Mouse (Mus musculus) neural tube, embryonic 12.5 days (tissue): Measurements from ENCODE around the gene Zbtb39. TPM values are rescaled to one million over a fixed set of nuclear protein-coding genes. Genes with fewer than 3 reads are reported as not detected.
"Not testable (repeated sequence)": the region's sequence is repeated elsewhere in the genome, so short reads cannot be mapped to it uniquely, and the experiment has no call there.

Experiments used
- ATAC-seq: fragments of 200-750 bp; cut with Nextera tagmentation; 2 replicates; pipeline ENCODE4 v1.8.0; 2017; ENCODE audit warnings: low read depth, mild to moderate bottlenecking, moderate TSS enrichment, moderate library complexity; ENCODE audit not compliant: low FRiP score
- H3K27ac ChIP-seq: fragments of 300-500 bp; sonication (generic); 2 replicates; pipeline ENCODE4 v1.5.1; 2016
- H3K27me3 ChIP-seq: fragments of 300-500 bp; sonication (generic); replicated peaks from 2 replicates; pipeline ENCODE4 v1.6.1; 2016; ENCODE audit warnings: mild to moderate bottlenecking
- H3K36me3 ChIP-seq: fragments of 300-500 bp; sonication (generic); 2 replicates; pipeline ENCODE4 v1.6.1; 2016; ENCODE audit warnings: mild to moderate bottlenecking
- H3K4me1 ChIP-seq: fragments of 300-500 bp; sonication (generic); 2 replicates; pipeline ENCODE4 v1.6.1; 2016
- H3K4me2 ChIP-seq: fragments of 300-500 bp; sonication (generic); replicated peaks from 2 replicates; pipeline ENCODE4 v1.6.1; 2016; ENCODE audit warnings: mild to moderate bottlenecking
- H3K4me3 ChIP-seq: fragments of 300-500 bp; sonication (generic); 2 replicates; pipeline ENCODE4 v1.5.1; 2016
- H3K9ac ChIP-seq: fragments of 300-500 bp; sonication (generic); 2 replicates; pipeline ENCODE4 v1.6.1; 2016; ENCODE audit warnings: mild to moderate bottlenecking
- H3K9me3 ChIP-seq: fragments of 300-500 bp; sonication (generic); 2 replicates; pipeline ENCODE4 v1.6.1; 2016; ENCODE audit warnings: mild to moderate bottlenecking
- WGBS: fragments of 180-500 bp; shearing (Covaris S2); methylation state at CpG from one replicate; pipeline ENCODE4 v1.1.7; 2016; 5-methylcytosine and 5-hydroxymethylcytosine counted together
- polyA plus RNA-seq: library from polyadenylated mRNA; unstranded; fragments of >200 nt; fragmentation: Nextera tagmentation; extraction: Ambion mirVana; gene quantifications from 2 replicates; pipeline ENCODE4 v1.2.1, GENCODE M21; 2016

Zbtb39 gene
- polyA plus RNA-seq, 1 experiment from 2014 or later = 4.9 TPM

- H3K4me1 ChIP-seq, H3K27me3 ChIP-seq, H3K9me3 ChIP-seq, H3K9ac ChIP-seq, H3K4me2 ChIP-seq, H3K4me3 ChIP-seq, ATAC-seq, H3K27ac ChIP-seq, H3K36me3 ChIP-seq: not testable (repeated sequence)
- 88% methylated on average over 10 of the region's 10 CpGs for WGBS
Measured at GRCm38 (mm10) chr10:127762926-127763325, 23.6 kb downstream of the Zbtb39 start.

DNA sequence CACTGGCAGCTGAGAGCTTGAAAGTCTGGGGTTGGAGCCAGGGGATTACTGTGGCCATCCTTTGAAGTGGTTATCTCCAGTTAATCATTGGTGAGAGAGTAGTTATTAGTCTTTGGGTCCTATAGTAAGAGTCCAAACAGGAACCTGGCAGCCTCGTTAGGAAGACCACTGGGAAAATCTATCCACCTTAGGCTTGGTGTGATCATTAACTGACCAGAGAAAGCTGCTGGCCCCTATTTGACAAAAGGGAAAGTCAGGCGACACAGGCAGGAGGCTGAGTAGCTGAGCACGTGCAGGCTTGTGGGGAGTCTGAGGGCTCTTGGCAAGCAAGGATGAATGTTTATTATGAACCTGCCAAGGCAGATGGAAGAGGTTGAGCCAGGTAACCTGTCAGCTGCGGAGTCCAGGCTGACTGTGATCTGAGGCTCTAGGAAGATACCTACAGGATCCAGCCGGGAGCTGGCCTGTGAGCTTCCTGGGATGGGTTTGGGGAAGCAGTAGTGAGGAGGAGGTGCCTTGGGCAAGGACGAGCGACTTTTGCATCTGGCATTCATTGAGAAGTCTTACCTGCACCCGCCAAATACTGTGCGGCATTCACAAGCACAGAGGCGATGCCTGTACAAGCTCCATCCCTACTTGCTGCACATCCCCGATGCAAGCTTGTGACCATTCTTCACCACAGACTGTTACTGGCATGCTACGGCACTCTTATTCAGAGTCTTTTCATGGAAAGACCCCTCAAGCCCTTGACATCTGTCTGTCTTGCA is 24.8 kb downstream of the Zbtb39 start:
- ATAC-seq = no peak
- 67% methylated on average over 12 of the region's 12 CpGs for WGBS
- H3K36me3 ChIP-seq = no peaks in the 10 kb centered on the region
- H3K4me1 ChIP-seq = no peaks in the 10 kb centered on the region
- no peak overlapping the region for H3K27ac ChIP-seq
- no peak overlapping the region for H3K4me2 ChIP-seq
- H3K27me3 ChIP-seq = no peaks in the 10 kb centered on the region
- no peak overlapping the region for H3K9ac ChIP-seq
- no peak overlapping the region for H3K4me3 ChIP-seq
- no peaks in the 10 kb centered on the region for H3K9me3 ChIP-seq

DNA sequence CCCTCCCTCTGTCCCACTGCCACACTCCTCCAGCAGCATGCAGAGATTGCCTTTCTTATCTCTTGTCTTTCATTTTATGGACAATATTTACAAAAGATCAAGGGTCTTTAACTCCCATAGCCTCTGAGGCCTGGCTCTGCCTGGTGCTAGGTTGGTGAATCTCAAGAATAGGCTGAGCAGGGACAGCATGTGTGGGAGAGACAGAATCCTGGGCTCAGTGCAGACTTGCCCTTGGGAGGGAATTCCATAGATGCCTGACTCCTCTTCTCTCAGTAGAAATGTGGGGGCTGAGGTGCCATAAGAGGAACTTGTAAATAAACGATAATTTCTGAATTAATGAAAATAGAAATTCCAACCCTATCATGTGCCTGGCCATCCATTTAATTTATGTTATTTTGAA is 27.2 kb downstream of the Zbtb39 start:
- Histone ChIP-seq H3K4me2 (no peak overlapping the region), H3K9me3 (no peaks in the 10 kb centered on the region), H3K27me3 (no peaks in the 10 kb centered on the region), H3K27ac (no peak overlapping the region), H3K4me3 (no peak overlapping the region), H3K4me1 (no peaks in the 10 kb centered on the region), H3K36me3 (no peaks in the 10 kb centered on the region), H3K9ac (no peak overlapping the region)
- 95% methylated on average over 1 of the region's 1 CpGs for WGBS
- ATAC-seq = no peak

- no peaks in the 10 kb centered on the region for H3K4me1 ChIP-seq
- no peak within 1 kb of the TSS for H3K4me3 ChIP-seq
- WGBS = 84% methylated on average over 2 of the region's 2 CpGs
- H3K27me3 ChIP-seq = no peaks in the 10 kb centered on the region
- H3K27ac ChIP-seq = no peak within 1 kb of the TSS
- H3K36me3 ChIP-seq = no peaks in the 10 kb centered on the region
- H3K9ac ChIP-seq = no peak within 1 kb of the TSS
- no peak within 1 kb of the TSS for H3K4me2 ChIP-seq
- ATAC-seq = no peak
- no peaks in the 10 kb centered on the region for H3K9me3 ChIP-seq
Measured at GRCm38 (mm10) chr10:127776011-127776410, 36.7 kb downstream of the Zbtb39 start, which contains the start of gene Rdh9. Gene Rdh9 (plus strand): TSS chr10:127776386.

DNA sequence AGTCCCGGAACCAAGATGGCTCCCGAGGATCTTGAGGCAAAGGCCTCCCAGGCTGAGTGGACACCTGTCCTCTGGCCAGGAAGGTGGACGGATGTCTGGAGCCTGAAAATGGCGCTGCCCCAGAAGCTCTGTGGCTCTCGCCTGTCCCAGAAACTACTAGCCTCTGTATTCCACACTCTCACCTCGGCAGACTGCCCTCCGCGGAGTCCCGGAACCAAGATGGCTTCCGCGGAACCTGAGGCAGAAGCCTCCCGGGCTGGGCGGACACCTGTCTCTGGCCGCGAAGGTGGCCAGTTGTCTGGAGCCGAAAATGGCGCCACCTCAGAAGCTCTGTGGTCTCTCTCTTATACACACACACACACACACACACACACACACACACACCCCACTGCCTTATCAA is 43.0 kb downstream of the Zbtb39 start:
- not testable (repeated sequence) for ATAC-seq, H3K9me3 ChIP-seq, H3K27me3 ChIP-seq, H3K27ac ChIP-seq, H3K4me3 ChIP-seq, H3K36me3 ChIP-seq, H3K4me2 ChIP-seq, H3K4me1 ChIP-seq, H3K9ac ChIP-seq
- 92% methylated on average over 17 of the region's 17 CpGs for WGBS

DNA sequence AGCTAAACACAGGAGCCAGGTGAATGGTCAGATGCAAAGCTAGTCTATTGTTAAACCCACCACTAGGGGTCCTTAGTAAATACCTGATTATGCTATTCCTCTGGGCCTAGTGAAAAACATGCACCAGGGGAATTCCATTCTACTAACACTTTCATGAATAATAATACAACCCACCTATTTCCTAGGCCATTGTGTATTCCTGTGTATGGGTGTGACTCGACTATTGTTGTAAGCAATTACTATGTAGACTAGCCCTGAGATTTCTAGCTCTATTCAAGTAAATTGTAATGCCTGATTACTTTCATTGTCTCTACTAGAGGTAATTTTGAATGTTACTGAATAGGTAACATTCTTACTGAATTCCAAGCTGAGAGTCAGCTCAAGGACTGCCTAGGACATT is 46.1 kb downstream of the Zbtb39 start:
- not testable (repeated sequence) for H3K36me3 ChIP-seq, H3K4me3 ChIP-seq, H3K27ac ChIP-seq, H3K9me3 ChIP-seq, H3K27me3 ChIP-seq, H3K4me2 ChIP-seq, ATAC-seq, H3K9ac ChIP-seq, H3K4me1 ChIP-seq
- WGBS = 88% methylated on average over 1 of the region's 1 CpGs

Other genes with a start within 250 kb of the Zbtb39 start
- 4.3 and 5.8 TPM in 2 replicates for gene Stac3, start 237.9 kb upstream of the Zbtb39 start, polyA plus RNA-seq
- gene Ndufa4l2, start 224.6 kb upstream of the Zbtb39 start, polyA plus RNA-seq = 7.3 and 7.6 TPM in 2 replicates
- gene Shmt2, start 217.1 kb upstream of the Zbtb39 start, polyA plus RNA-seq = 74.2 and 76.9 TPM in 2 replicates
- 112 and 125 TPM in 2 replicates for gene Nxph4, start 205.0 kb upstream of the Zbtb39 start, polyA plus RNA-seq
- 85.7 and 96.0 TPM in 2 replicates for gene Lrp1, start 118.4 kb upstream of the Zbtb39 start, polyA plus RNA-seq
- gene Stat6, start 96.6 kb upstream of the Zbtb39 start, polyA plus RNA-seq = 7.2 and 7.5 TPM in 2 replicates
- 7.2 and 8.0 TPM in 2 replicates for gene Nemp1, start 72.6 kb upstream of the Zbtb39 start, polyA plus RNA-seq
- 5.6 and 6.9 TPM in 2 replicates for gene Nab2, start 71.0 kb upstream of the Zbtb39 start, polyA plus RNA-seq
- 0.29 and 0.58 TPM in 2 replicates for gene Myo1a, start 34.4 kb upstream of the Zbtb39 start, polyA plus RNA-seq
- 0.91 TPM in 1 of 2 replicates, not detected in the other for gene Tac2, start 15.1 kb upstream of the Zbtb39 start, polyA plus RNA-seq
- 0.28 and 0.41 TPM in 2 replicates for gene Gpr182, start 12.2 kb downstream of the Zbtb39 start, polyA plus RNA-seq
- 0.05 and 0.09 TPM in 2 replicates for gene Rdh1, start 20.2 kb downstream of the Zbtb39 start, polyA plus RNA-seq
- gene Rdh16f1, start 20.2 kb downstream of the Zbtb39 start, polyA plus RNA-seq = not detected in 2 replicates
- 0.09 and 0.10 TPM in 2 replicates for gene Rdh9, start 36.8 kb downstream of the Zbtb39 start, polyA plus RNA-seq
- gene Rdh16, start 61.6 kb downstream of the Zbtb39 start, polyA plus RNA-seq = not detected in 2 replicates
- gene Rdh19, start 110.4 kb downstream of the Zbtb39 start, polyA plus RNA-seq = not detected in 2 replicates
- not detected in 2 replicates for gene Rdh16f2, start 126.9 kb downstream of the Zbtb39 start, polyA plus RNA-seq
- gene Rdh7, start 149.3 kb downstream of the Zbtb39 start, polyA plus RNA-seq = not detected in 2 replicates
- gene Sdr9c7, start 159.0 kb downstream of the Zbtb39 start, polyA plus RNA-seq = not detected in 2 replicates